Mouse (Mus musculus): Measurements from ENCODE around the gene Htr2a.

The Htr2a gene

DNA sequence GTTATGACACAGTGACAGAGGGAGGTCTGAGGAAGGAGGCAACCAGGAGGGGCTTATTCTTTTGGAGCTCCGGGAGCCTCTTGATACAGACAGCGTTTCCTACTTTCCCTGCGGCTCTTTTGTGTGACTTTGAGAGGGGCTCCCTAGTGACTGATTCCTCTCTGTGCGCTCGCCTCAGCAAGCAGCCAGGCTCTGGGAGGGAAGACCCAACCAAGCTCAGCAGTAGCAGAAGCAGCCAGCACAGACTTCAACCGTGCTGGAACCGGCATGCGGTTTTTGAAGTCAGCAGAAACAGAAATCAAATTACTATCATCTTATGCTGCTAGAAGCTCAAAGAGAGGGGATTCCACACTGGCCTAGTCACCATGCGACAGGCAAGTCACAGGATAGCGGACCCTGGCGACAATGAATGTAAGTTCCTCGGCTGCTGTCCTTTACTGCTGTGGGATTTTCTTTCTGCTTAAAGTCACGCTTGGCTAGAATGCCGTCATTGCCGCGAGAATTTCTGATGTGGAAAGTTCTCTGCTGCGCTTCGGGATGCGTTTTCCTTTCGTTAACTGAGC lies at the start of gene Htr2a:
Gene Htr2a (plus strand): TSS at position 22 of the 563 bp plus-strand sequence.
- in situ Hi-C loops (cut with MboI, MseI) = loop anchor here in 1 of 2 experiments (5.0 kb wide), 1 partner anchor 66 kb away; no protein-coding TSS in a partner anchor

DNA sequence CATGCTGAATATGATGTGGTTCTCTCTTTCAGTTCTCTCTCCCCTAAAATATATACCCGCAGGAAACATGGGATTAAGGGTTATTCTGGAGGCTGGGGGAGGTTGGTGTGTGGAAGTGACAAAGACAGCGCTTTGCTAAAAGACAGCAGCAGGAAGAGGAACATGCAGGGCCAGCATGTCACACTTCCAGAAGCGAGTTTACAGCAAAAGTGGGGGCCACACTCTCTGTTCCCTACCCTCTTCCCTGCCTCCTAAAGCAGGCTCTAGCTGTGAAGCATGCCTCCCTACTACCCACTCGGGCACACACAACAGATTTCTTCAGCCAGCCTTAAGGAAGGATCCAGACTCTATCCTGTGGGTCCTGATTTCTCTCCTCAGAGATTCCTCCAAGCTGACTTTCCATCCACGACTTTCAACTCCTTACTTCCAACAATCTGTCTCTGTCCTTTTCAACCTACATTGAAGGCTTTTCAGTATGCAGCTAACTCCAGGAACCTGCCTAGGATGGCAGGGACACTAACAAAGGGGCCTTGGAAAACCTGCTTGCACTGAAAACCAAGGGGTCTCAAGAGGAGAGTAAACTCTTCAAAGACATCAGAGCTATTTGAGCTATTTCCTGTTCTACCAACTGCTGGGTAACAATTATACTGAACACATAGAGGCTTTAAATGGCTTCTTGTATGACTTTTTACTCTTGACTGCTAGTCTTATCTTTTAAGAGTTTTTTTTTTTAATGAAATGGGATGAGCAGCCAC lies 39.1 kb upstream of the Htr2a start:
- in situ Hi-C loops (cut with MboI, MseI) = no loop called here

- in situ Hi-C loops (cut with MboI, MseI) = no loop called here
These were observed 38.1 kb upstream of the Htr2a start for GRCm38 (mm10) chr14:74602543-74602942.

- in situ Hi-C loops (cut with MboI, MseI) = no loop called here
These were observed 37.4 kb upstream of the Htr2a start for GRCm38 (mm10) chr14:74603131-74603766.

GRCm38 (mm10) chr14:74611326-74611725 lies 29.3 kb upstream of the Htr2a start:
- in situ Hi-C loops (cut with MboI, MseI) = loop anchor here in 1 of 2 experiments (10.0 kb wide), 1 partner anchor 383 kb away; no protein-coding TSS in a partner anchor

- in situ Hi-C loops (cut with MboI, MseI) = loop anchor here in 1 of 2 experiments (10.0 kb wide), 1 partner anchor 376 kb away; no protein-coding TSS in a partner anchor
These were observed 21.8 kb upstream of the Htr2a start for GRCm38 (mm10) chr14:74618858-74619257.

DNA sequence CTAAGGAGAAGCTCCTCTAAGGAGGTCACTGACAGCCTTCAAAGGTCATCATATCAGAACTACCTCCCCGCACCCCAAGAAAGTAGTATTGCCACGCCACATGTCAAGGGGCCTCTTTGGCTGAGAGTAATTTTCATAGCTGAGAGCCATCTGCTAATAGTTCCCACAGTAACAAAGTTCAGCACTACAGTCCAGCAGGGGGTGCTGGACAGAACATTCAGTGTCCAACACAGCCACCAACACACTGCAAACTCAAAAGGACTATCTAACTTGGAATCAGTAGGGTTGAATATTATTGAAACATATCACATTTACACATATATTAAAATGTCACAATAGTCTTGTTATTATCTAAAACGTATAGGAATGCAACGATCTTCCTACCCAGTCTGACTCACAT lies 2.6 kb upstream of the Htr2a start:
- in situ Hi-C loops (cut with MboI, MseI) = no loop called here

DNA sequence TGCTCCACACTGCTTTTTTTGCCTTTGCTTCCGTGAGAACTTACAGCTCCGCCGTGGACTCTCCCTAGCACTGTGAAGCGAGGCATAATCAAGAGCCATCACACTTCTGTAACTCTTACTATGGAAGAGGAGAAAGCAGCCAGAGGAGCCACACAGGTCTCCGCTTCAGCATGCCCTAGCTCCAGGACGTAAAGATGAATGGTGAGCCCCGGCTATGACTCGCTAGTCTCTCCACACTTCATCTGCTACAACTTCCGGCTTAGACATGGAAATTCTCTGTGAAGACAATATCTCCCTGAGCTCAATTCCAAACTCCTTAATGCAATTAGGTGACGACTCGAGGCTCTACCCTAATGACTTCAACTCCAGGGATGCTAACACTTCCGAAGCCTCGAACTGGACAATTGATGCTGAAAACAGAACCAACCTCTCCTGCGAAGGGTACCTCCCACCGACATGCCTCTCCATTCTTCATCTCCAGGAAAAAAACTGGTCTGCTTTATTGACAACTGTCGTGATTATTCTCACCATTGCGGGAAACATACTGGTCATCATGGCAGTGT lies 1.1 kb downstream of the Htr2a start:
- in situ Hi-C loops (cut with MboI, MseI) = loop anchor here in 1 of 2 experiments (5.0 kb wide), 1 partner anchor 66 kb away; no protein-coding TSS in a partner anchor

- in situ Hi-C loops (cut with MboI, MseI) = loop anchor here in 1 of 2 experiments (5.0 kb wide), 1 partner anchor 64 kb away; no protein-coding TSS in a partner anchor
These were observed 2.7 kb downstream of the Htr2a start for GRCm38 (mm10) chr14:74643296-74643695.

- in situ Hi-C loops (cut with MboI, MseI) = no loop called here
These were observed 5.6 kb downstream of the Htr2a start for GRCm38 (mm10) chr14:74646107-74646793.

GRCm38 (mm10) chr14:74650001-74650400 lies 9.4 kb downstream of the Htr2a start:
- in situ Hi-C loops (cut with MboI, MseI) = no loop called here

- in situ Hi-C loops (cut with MboI, MseI) = no loop called here
These were observed 11.0 kb downstream of the Htr2a start for GRCm38 (mm10) chr14:74651678-74652077.

GRCm38 (mm10) chr14:74657227-74657626 lies 16.6 kb downstream of the Htr2a start:
- in situ Hi-C loops (cut with MboI, MseI) = no loop called here

DNA sequence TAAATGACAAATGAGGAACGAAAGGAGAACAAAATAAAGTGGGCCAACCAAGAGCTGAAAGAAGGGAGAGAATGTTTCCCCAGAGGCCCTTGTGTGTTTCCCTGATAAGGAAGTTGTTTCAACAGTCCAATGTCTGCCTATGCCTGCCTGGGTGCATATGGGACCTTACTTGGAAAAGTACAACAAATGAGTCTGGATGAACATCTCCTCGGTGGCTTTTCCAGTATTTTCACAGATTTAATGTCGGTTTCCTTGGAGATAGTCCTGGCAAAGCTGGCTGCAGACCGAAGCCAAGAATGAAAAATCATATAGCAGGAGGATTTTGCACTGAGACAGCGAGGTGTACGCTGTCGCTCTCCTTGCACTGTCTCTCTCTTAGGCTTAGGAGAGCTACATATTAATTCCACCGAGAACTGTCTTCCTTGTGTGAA lies 18.8 kb downstream of the Htr2a start:
- in situ Hi-C loops (cut with MboI, MseI) = no loop called here

- in situ Hi-C loops (cut with MboI, MseI) = no loop called here
These were observed 31.7 kb downstream of the Htr2a start for GRCm38 (mm10) chr14:74672137-74673019.

GRCm38 (mm10) chr14:74673020-74673350 lies 32.3 kb downstream of the Htr2a start:
- in situ Hi-C loops (cut with MboI, MseI) = no loop called here

GRCm38 (mm10) chr14:74673584-74673983 lies 32.9 kb downstream of the Htr2a start:
- in situ Hi-C loops (cut with MboI, MseI) = no loop called here

- in situ Hi-C loops (cut with MboI, MseI) = no loop called here
These were observed 39.2 kb downstream of the Htr2a start for GRCm38 (mm10) chr14:74679841-74680240.

DNA sequence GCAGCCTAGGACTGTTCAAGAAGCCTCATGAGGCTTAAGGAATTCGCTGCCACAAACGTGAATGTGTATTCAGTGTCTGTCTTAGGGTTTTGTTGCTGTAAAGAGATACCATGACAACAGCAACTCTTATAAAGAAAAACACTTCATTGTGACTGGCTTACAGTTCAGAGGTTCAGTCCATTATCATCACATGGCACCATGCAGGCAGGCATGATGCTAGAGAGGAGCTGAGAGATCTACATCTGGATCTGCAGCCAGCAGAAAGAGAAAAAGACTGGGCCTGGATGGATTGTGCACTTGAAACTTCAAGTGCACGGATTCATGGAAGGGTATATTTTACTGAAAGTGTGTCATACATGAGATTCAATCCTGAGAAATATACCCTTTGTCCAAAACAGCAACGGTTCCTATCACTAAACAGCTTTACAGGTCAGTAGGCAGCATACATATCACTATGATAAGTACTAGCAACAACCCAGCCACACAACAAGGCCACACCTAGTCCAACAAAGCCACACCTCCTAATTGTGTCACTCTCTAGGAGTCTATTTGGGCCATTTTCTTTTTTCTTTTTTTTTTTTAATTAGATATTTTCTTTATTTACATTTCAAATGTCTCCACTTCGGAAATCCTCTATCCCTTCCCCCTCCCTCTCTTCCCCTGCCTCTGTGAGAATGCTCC lies 43.8 kb downstream of the Htr2a start:
- in situ Hi-C loops (cut with MboI, MseI) = no loop called here

- in situ Hi-C loops (cut with MboI, MseI) = no loop called here
These were observed 51.3 kb downstream of the Htr2a start for GRCm38 (mm10) chr14:74691963-74692362.

Measured in T-helper 17 cell (primary cell).